ENCODE assay signal across 12 mouse cellular contexts in the genomic region with DNA sequence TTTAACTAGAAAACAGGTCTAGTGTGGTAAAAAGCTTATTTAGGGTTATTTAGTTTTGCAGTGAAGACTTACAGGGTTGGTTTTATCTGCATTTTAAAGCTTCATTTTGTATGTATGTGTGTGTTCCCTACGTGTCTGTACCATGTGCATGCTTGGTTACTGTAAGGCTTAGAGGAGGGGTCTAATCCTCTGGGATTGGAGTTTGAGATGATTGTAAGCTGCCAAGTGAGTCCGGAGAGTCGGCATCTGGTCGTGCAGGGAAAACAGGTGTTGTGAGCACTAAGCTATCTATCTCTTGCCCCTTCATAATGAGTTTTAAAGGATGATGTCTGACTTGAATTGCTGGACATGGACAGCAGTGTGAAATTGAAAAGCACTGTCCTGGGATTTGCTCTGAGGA. TPM values are rescaled to one million over a fixed set of nuclear protein-coding genes. Genes with fewer than 3 reads are reported as not detected.
DNase-seq lines count a peak whose midpoint lies in the region; ATAC-seq lines count a peak whose summit lies in the region.
"Had no signal": no experiment of that assay in that cellular context is flagged by ENCODE, and none has a peak within 500 bp of the region (broad histone marks: within the 10 kb centered on the region; RNA-seq: fewer than 3 reads in every experiment).

No protein-coding gene starts in this region.

- H3K27me3 ChIP-seq in liver, embryonic 11.5 days (replicated peaks; ENCODE audit: control insufficient read depth, insufficient read depth, low read length) = no peaks in the 10 kb centered on the region
- H3K27me3 ChIP-seq in forebrain, embryonic 10.5 days (ENCODE audit: poor library complexity, severe bottlenecking) = no peaks in the 10 kb centered on the region
- H3K27me3 ChIP-seq in liver, embryonic 12.5 days (replicated peaks) = no peaks in the 10 kb centered on the region

- no peak for ATAC-seq in liver, embryonic 11.5 days (replicated peaks; ENCODE audit: low FRiP score)
- no peak for ATAC-seq in liver, embryonic 12.5 days

- H3K4me1 ChIP-seq in liver, embryonic 11.5 days (replicated peaks; ENCODE audit: control insufficient read depth, insufficient read depth, low read length) = peaks cover 33% of the 10 kb centered on the region
- peaks cover 71% of the 10 kb centered on the region for H3K4me1 ChIP-seq in forebrain, embryonic 10.5 days
- peaks cover 71% of the 10 kb centered on the region for H3K4me1 ChIP-seq in liver, embryonic 12.5 days

- peaks cover 4% of the 10 kb centered on the region; the same call in 1 of the 2 replicates for H3K36me3 ChIP-seq in liver, embryonic 11.5 days (ENCODE audit: control insufficient read depth, insufficient read depth, low read length)
- H3K36me3 ChIP-seq in forebrain, embryonic 10.5 days (replicated peaks) = peaks cover 66% of the 10 kb centered on the region
- H3K36me3 ChIP-seq in liver, embryonic 12.5 days = peaks cover 47% of the 10 kb centered on the region

- intact Hi-C loops in left cerebral cortex, postnatal 14 days (cut with DNase I) = no loop called here

- H3K9me3 ChIP-seq in liver, embryonic 11.5 days (ENCODE audit: control insufficient read depth, low read length) = no peaks in the 10 kb centered on the region
- no peaks in the 10 kb centered on the region for H3K9me3 ChIP-seq in forebrain, embryonic 10.5 days
- H3K9me3 ChIP-seq in liver, embryonic 12.5 days (replicated peaks) = no peaks in the 10 kb centered on the region

- peak overlapping the region; percentile 82 for H3K4me2 ChIP-seq in liver, embryonic 11.5 days
- H3K4me2 ChIP-seq in liver, embryonic 12.5 days = peak overlapping the region; percentile 90

- peak overlapping the region; percentile 24 for H3K4me3 ChIP-seq in liver, embryonic 11.5 days (ENCODE audit: low read depth, low read length)
- H3K4me3 ChIP-seq in forebrain, embryonic 10.5 days = peak overlapping the region; percentile 97; the same call in 1 of the 2 replicates
- H3K4me3 ChIP-seq in liver, embryonic 12.5 days = 0 out of 2 replicates have a peak overlapping the region, but pooled peaks have one; percentile 6
- H3K4me3 ChIP-seq: layer of hippocampus, adult 2 months had no signal

- WGBS in liver, embryonic 11.5 days = 68% methylated on average over 4 of the region's 4 CpGs
- WGBS in forebrain, embryonic 10.5 days = 71% methylated on average over 4 of the region's 4 CpGs
- 61% methylated on average over 4 of the region's 4 CpGs for WGBS in liver, embryonic 12.5 days (ENCODE audit: insufficient replicate concordance)

- no peak for DNase-seq in liver, embryonic 11.5 days (ENCODE audit: low spot score)
- DNase-seq in liver = no peak
- no peak for DNase-seq in forebrain, embryonic 10.5 days (ENCODE audit: extremely low spot score, low spot score)
- peak; percentile 49 for DNase-seq in retina, embryonic 14.5 days (ENCODE audit: low spot score)
- no peak for DNase-seq in embryo, embryonic 11 days
- DNase-seq in gastrocnemius, adult 8-10 months (ENCODE audit: low spot score in 2 of 2) = no peak
- DNase-seq in left cerebral cortex, postnatal 14 days (ENCODE audit: low spot score in 2 of 2) = no peak
- DNase-seq: cerebellum, adult 9-11 months; heart, postnatal 36 days; thymus, adult 2 months had no signal

- H3K27ac ChIP-seq in liver, embryonic 11.5 days (ENCODE audit: low read depth, low read length) = no peak overlapping the region
- H3K27ac ChIP-seq in forebrain, embryonic 10.5 days = no peak overlapping the region
- no peak overlapping the region; the same call in 1 of the 2 replicates for H3K27ac ChIP-seq in liver, embryonic 12.5 days
- H3K27ac ChIP-seq: layer of hippocampus, adult 2 months had no signal

- 0 out of 2 replicates have a peak overlapping the region, but pooled peaks have one; percentile 8 for H3K9ac ChIP-seq in liver, embryonic 11.5 days (ENCODE audit: low read depth, low read length)
- peak overlapping the region; percentile 22; the same call in 1 of the 2 replicates for H3K9ac ChIP-seq in liver, embryonic 12.5 days

RNA-seq across cellular contexts. Expression of gene Nap1l1, which starts 3.3 kb away (rescaled TPM):
- polyA plus RNA-seq in liver, embryonic 11.5 days (2014; fragmentation: Nextera tagmentation; extraction: Ambion mirVana) = 313 and 324 TPM in 2 replicates
- 418 and 443 TPM in 2 replicates for polyA plus RNA-seq in forebrain, embryonic 10.5 days (2016; fragmentation: Nextera tagmentation; extraction: Ambion mirVana)
- polyA plus RNA-seq in liver, embryonic 12.5 days (2016; fragmentation: Nextera tagmentation; extraction: Ambion mirVana) = 174 and 178 TPM in 2 replicates
- 10 to 100 TPM; 53.4 to 66.1 (median 59.2) TPM for total RNA-seq in gastrocnemius, adult 8-10 months (2022)
- 100 to 1,000 TPM; 222 to 226 TPM for total RNA-seq in left cerebral cortex, postnatal 14 days (2021)

RNA-seq across cellular contexts. Expression of gene Phlda1, which starts 29.8 kb away (rescaled TPM):
- polyA plus RNA-seq in liver, embryonic 11.5 days (2014; fragmentation: Nextera tagmentation; extraction: Ambion mirVana) = 15.8 and 16.1 TPM in 2 replicates
- polyA plus RNA-seq in forebrain, embryonic 10.5 days (2016; fragmentation: Nextera tagmentation; extraction: Ambion mirVana) = 12.7 and 15.0 TPM in 2 replicates
- polyA plus RNA-seq in liver, embryonic 12.5 days (2016; fragmentation: Nextera tagmentation; extraction: Ambion mirVana) = 6.5 and 7.4 TPM in 2 replicates
- total RNA-seq in gastrocnemius, adult 8-10 months (2022) = 1 to 10 TPM; 2.4 to 3.9 (median 3.6) TPM
- total RNA-seq in left cerebral cortex, postnatal 14 days (2021) = 10 to 100 TPM; 31.6 to 32.5 TPM

Comparison
In these comparisons a context has a peak if more than half of its experiments do, and no peak if none do; other contexts are left out.
1. H3K4me3 ChIP-seq: peak in every context shown above with its lines; median percentile 97 in forebrain, embryonic 10.5 days; 24 in liver, embryonic 11.5 days; 6 in liver, embryonic 12.5 days.